Mouse (Mus musculus): ENCODE results near the gene Rab44. TPM values are rescaled to one million over a fixed set of nuclear protein-coding genes. Genes with fewer than 3 reads are reported as not detected.
"Not testable (repeated sequence)": the region's sequence is repeated elsewhere in the genome, so short reads cannot be mapped to it uniquely, and the experiment has no call there.

Rab44 gene
- polyA plus RNA-seq, 1 experiment from 2014 or later: 1.4 TPM

DNA sequence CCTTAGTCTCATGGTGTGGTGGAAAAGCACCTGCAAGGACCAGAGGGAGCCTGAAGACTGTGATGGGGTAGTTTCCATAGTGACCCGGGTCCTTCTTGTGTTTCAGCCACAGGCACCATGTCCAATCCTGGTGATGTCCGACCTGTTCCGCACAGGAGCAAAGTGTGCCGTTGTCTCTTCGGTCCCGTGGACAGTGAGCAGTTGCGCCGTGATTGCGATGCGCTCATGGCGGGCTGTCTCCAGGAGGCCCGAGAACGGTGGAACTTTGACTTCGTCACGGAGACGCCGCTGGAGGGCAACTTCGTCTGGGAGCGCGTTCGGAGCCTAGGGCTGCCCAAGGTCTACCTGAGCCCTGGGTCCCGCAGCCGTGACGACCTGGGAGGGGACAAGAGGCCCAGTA lies 15.7 kb upstream of the Rab44 start:
- Histone ChIP-seq H3K9me3 (ENCODE audit: control insufficient read depth, low read length) (no peaks in the 10 kb centered on the region), H3K27ac (replicated peaks) (no peak overlapping the region), H3K9ac (ENCODE audit: low read length) (no peak overlapping the region), H3K4me1 (replicated peaks; ENCODE audit: control insufficient read depth, insufficient read depth) (no peaks in the 10 kb centered on the region), H3K27me3 (ENCODE audit: control insufficient read depth, insufficient read depth, low read length) (no peaks in the 10 kb centered on the region), H3K36me3 (ENCODE audit: control insufficient read depth, insufficient read depth, low read length) (peaks cover 5% of the 10 kb centered on the region; the same call in 1 of the 2 replicates), H3K4me2 (replicated peaks; ENCODE audit: low read depth) (no peak overlapping the region), H3K4me3 (ENCODE audit: low read depth, low read length) (no peak overlapping the region)
- ATAC-seq (ENCODE audit: low FRiP score, low TSS enrichment): no peak
- TF ChIP-seq EP300 (optimal IDR thresholded peaks at IDR 0.05) (no peak), CTCF (IDR thresholded peaks at IDR 0.05; ENCODE audit: low read depth) (no peak)
- DNase-seq (ENCODE audit: low spot score): peak; percentile 13
- WGBS: 94% methylated on average over 24 of the region's 24 CpGs

DNA sequence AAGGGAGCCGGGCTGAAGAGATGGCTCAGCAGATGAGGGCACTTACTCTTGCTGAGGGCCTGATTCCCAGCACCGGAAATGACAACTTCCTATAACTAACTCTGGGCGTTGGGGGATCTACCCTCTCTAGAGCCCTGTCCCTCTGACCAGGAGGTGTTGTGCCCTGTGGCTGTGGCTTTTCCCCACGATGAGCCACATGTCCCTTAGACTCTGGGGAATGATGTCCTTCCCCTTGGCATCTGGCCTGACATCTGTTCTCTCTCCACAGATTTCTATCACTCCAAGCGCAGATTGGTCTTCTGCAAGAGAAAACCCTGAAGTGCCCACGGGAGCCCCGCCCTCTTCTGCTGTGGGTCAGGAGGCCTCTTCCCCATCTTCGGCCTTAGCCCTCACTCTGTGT lies 14.9 kb upstream of the Rab44 start:
- peak; percentile 10 for DNase-seq (ENCODE audit: low spot score)
- no peaks in the 10 kb centered on the region for H3K9me3 ChIP-seq (ENCODE audit: control insufficient read depth, low read length)
- H3K4me1 ChIP-seq (replicated peaks; ENCODE audit: control insufficient read depth, insufficient read depth): no peaks in the 10 kb centered on the region
- H3K27ac ChIP-seq (replicated peaks): no peak overlapping the region
- H3K4me3 ChIP-seq (ENCODE audit: low read depth, low read length): no peak overlapping the region
- no peaks in the 10 kb centered on the region for H3K27me3 ChIP-seq (ENCODE audit: control insufficient read depth, insufficient read depth, low read length)
- peaks cover 5% of the 10 kb centered on the region; the same call in 1 of the 2 replicates for H3K36me3 ChIP-seq (ENCODE audit: control insufficient read depth, insufficient read depth, low read length)
- TF ChIP-seq CTCF (IDR thresholded peaks at IDR 0.05; ENCODE audit: low read depth) (no peak), EP300 (optimal IDR thresholded peaks at IDR 0.05) (no peak)
- no peak overlapping the region for H3K9ac ChIP-seq (ENCODE audit: low read length)
- WGBS: 78% methylated on average over 8 of the region's 8 CpGs
- no peak overlapping the region for H3K4me2 ChIP-seq (replicated peaks; ENCODE audit: low read depth)
- no peak for ATAC-seq (ENCODE audit: low FRiP score, low TSS enrichment)

DNA sequence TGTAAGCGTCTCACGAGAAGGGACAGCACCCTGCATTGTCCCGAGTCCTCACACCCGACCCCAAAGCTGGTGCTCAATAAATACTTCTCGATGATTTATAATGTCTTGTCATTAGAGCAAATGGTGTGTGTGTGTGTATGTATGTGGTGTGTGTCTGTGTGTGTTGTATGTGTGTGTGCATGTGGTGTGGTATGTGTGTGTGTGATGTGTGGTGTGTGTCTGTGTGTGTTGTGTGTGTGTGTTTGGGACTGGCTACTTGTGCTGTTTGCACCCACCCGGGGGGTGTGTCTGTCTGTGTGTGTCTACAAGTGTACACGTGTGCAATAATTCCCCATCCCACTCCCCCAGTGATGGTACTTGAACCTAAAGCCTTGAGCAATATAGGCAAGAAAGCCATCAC lies 13.3 kb upstream of the Rab44 start:
- 89% methylated on average over 7 of the region's 7 CpGs for WGBS
- no peaks in the 10 kb centered on the region for H3K27me3 ChIP-seq (ENCODE audit: control insufficient read depth, insufficient read depth, low read length)
- H3K4me2 ChIP-seq (replicated peaks; ENCODE audit: low read depth): no peak overlapping the region
- H3K4me1 ChIP-seq (replicated peaks; ENCODE audit: control insufficient read depth, insufficient read depth): no peaks in the 10 kb centered on the region
- H3K9me3 ChIP-seq (ENCODE audit: control insufficient read depth, low read length): no peaks in the 10 kb centered on the region
- DNase-seq (ENCODE audit: low spot score) (peak; percentile 14), ATAC-seq (ENCODE audit: low FRiP score, low TSS enrichment) (0 out of 2 replicates have a peak, but pooled peaks have one; percentile 12)
- H3K9ac ChIP-seq (ENCODE audit: low read length): no peak overlapping the region
- H3K36me3 ChIP-seq (ENCODE audit: control insufficient read depth, insufficient read depth, low read length): peaks cover 5% of the 10 kb centered on the region; the same call in 1 of the 2 replicates
- TF ChIP-seq EP300 (optimal IDR thresholded peaks at IDR 0.05) (no peak), CTCF (IDR thresholded peaks at IDR 0.05; ENCODE audit: low read depth) (no peak)
- no peak overlapping the region for H3K4me3 ChIP-seq (ENCODE audit: low read depth, low read length)
- no peak overlapping the region for H3K27ac ChIP-seq (replicated peaks)

DNA sequence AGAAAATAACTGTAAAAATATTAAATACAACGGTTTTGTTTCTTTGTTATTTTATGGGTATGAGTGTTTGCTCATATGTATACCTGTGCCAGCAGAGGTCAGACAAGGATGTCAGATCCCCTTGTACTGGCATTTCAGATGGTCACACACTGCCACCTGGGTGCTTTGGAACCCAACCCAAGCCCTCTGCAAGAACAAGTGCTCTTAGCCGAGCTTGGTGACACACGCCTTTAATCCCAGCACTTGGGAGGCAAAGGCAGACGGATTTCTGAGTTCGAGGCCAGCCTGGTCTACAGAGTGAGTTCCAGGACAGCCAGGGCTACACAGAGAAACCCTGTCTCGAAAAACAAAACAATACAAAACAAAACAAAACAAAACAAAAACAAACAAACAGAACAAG lies 3.6 kb upstream of the Rab44 start:
- DNase-seq (ENCODE audit: low spot score); ATAC-seq (ENCODE audit: low FRiP score, low TSS enrichment); H3K27me3 ChIP-seq (ENCODE audit: control insufficient read depth, insufficient read depth, low read length); H3K4me1 ChIP-seq (replicated peaks; ENCODE audit: control insufficient read depth, insufficient read depth); H3K27ac ChIP-seq (replicated peaks); H3K4me2 ChIP-seq (replicated peaks; ENCODE audit: low read depth); H3K36me3 ChIP-seq (ENCODE audit: control insufficient read depth, insufficient read depth, low read length); H3K9ac ChIP-seq (ENCODE audit: low read length); H3K4me3 ChIP-seq (ENCODE audit: low read depth, low read length); H3K9me3 ChIP-seq (ENCODE audit: control insufficient read depth, low read length): not testable (repeated sequence)
- WGBS: 76% methylated on average over 6 of the region's 6 CpGs

- Histone ChIP-seq H3K4me2 (replicated peaks; ENCODE audit: low read depth) (no peak overlapping the region), H3K27me3 (ENCODE audit: control insufficient read depth, insufficient read depth, low read length) (no peaks in the 10 kb centered on the region), H3K36me3 (ENCODE audit: control insufficient read depth, insufficient read depth, low read length) (no peaks in the 10 kb centered on the region), H3K27ac (replicated peaks) (no peak overlapping the region), H3K4me1 (replicated peaks; ENCODE audit: control insufficient read depth, insufficient read depth) (no peaks in the 10 kb centered on the region), H3K9me3 (ENCODE audit: control insufficient read depth, low read length) (no peaks in the 10 kb centered on the region), H3K9ac (ENCODE audit: low read length) (no peak overlapping the region), H3K4me3 (ENCODE audit: low read depth, low read length) (no peak overlapping the region)
- no peak for DNase-seq (ENCODE audit: low spot score)
- 80% methylated on average over 5 of the region's 5 CpGs for WGBS
- TF ChIP-seq EP300 (optimal IDR thresholded peaks at IDR 0.05): no peak
- TF ChIP-seq CTCF (IDR thresholded peaks at IDR 0.05; ENCODE audit: low read depth): no peak
- no peak for ATAC-seq (ENCODE audit: low FRiP score, low TSS enrichment)
Measured at GRCm38 (mm10) chr17:29111332-29111731, 2.6 kb upstream of the Rab44 start.

GRCm38 (mm10) chr17:29116023-29116422 lies 2.1 kb downstream of the Rab44 start:
- TF ChIP-seq EP300 (optimal IDR thresholded peaks at IDR 0.05) (no peak), CTCF (IDR thresholded peaks at IDR 0.05; ENCODE audit: low read depth) (no peak)
- Histone ChIP-seq H3K9ac (ENCODE audit: low read length) (no peak overlapping the region), H3K36me3 (ENCODE audit: control insufficient read depth, insufficient read depth, low read length) (no peaks in the 10 kb centered on the region), H3K27me3 (ENCODE audit: control insufficient read depth, insufficient read depth, low read length) (no peaks in the 10 kb centered on the region), H3K4me3 (ENCODE audit: low read depth, low read length) (no peak overlapping the region), H3K4me1 (replicated peaks; ENCODE audit: control insufficient read depth, insufficient read depth) (no peaks in the 10 kb centered on the region), H3K4me2 (replicated peaks; ENCODE audit: low read depth) (no peak overlapping the region), H3K27ac (replicated peaks) (no peak overlapping the region), H3K9me3 (ENCODE audit: control insufficient read depth, low read length) (no peaks in the 10 kb centered on the region)
- ATAC-seq (ENCODE audit: low FRiP score, low TSS enrichment) (0 out of 2 replicates have a peak, but pooled peaks have one; percentile 41), DNase-seq (ENCODE audit: low spot score) (peak; percentile 32)
- WGBS: 55% methylated on average over 12 of the region's 12 CpGs
